Mouse (Mus musculus) kidney, adult 2 months (tissue): ENCODE results near the gene Kcnj8. TPM values are rescaled to one million over a fixed set of nuclear protein-coding genes. Genes with fewer than 3 reads are reported as not detected.
A peak's percentile ranks its signal among the peaks of the same experiment; 100 is the strongest.

Source experiments
- DNase-seq: peaks from one replicate; pipeline ENCODE4 v3.0.0; 2021
- H3K27ac ChIP-seq: fragments of 200-500 bp; 2 replicates; pipeline ENCODE4 v1.5.1; 2012; ENCODE audit warnings: low read depth, low read length, control low read depth, inconsistent platforms; ENCODE audit not compliant: insufficient read depth
- H3K27me3 ChIP-seq: fragments of 200-500 bp; replicated peaks from 2 replicates; pipeline ENCODE4 v1.6.1; 2012; ENCODE audit warnings: mild to moderate bottlenecking, moderate library complexity, low read length, inconsistent platforms; ENCODE audit not compliant: control insufficient read depth, insufficient read depth
- H3K36me3 ChIP-seq: fragments of 200-500 bp; 2 replicates; pipeline ENCODE4 v1.6.1; 2012; ENCODE audit warnings: mild to moderate bottlenecking, moderate library complexity, low read length, inconsistent platforms; ENCODE audit not compliant: control insufficient read depth, insufficient read depth
- H3K4me1 ChIP-seq: fragments of 200-500 bp; 2 replicates; pipeline ENCODE4 v1.6.1; 2011; ENCODE audit warnings: low read length; ENCODE audit not compliant: control insufficient read depth, insufficient read depth
- H3K4me3 ChIP-seq: fragments of 200-500 bp; 2 replicates; pipeline ENCODE4 v1.5.1; 2011; ENCODE audit warnings: mild to moderate bottlenecking, low read depth, low read length, control low read depth; ENCODE audit not compliant: insufficient read depth
- CTCF ChIP-seq: fragments of 200-500 bp; conservative IDR thresholded peaks from 2 replicates; pipeline ENCODE4 v1.5.1; 2011; ENCODE audit warnings: low read depth, mild to moderate bottlenecking, control low read depth, low read length, moderate library complexity, mixed read lengths; ENCODE audit not compliant: insufficient read depth, insufficient read length
- POLR2A ChIP-seq: fragments of 200-500 bp; IDR thresholded peaks from one replicate; pipeline ENCODE4 v1.6.1; 2011; ENCODE audit warnings: low read depth, low read length, control low read depth
- WGBS: fragments of 180-500 bp; shearing (Covaris S2); methylation state at CpG from one replicate; pipeline ENCODE4 v1.1.7; 2018; 5-methylcytosine and 5-hydroxymethylcytosine counted together
- polyA plus RNA-seq: library from polyadenylated mRNA; depleted of rRNA; stranded (reverse); fragments of >200 nt; gene quantifications from 2 replicates; pipeline ENCODE4 v1.2.3, GENCODE M21; 2012; rRNA removed

The Kcnj8 gene
- polyA plus RNA-seq: 9.4 TPM in 2 replicates

DNA sequence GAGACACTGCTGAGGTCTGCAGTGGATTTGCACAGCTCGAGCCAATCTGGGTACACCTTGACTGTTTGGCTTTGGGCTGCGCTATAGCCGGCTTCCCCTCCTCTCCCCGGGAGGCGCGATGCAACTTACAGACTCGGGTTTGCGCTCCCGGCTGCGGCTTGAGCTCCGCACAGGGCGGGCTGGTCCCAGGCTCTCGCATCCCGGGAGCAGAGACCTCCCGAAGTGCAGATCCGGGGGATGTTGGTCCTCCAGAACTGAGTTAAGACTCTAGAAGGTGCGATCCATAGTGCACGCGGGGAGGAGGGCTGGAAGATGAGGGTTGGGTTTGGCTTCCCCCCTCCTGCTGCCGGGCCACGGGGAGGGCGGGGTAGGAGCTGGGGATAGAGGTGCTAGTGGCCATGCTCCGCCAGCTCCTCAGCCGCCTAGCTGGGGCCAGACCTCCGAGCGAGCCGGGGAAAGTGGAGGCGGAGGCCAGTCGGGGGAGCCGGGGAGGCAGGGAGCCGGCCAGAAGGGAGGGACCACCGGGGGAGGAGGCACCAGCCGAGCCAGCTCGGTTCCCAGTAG, at the start of gene Kcnj8:
Gene Kcnj8, minus strand, starts transcription at position 560 of the 564 bp plus-strand sequence.
- WGBS: under 1% methylated on average over 34 of the region's 34 CpGs
- Histone ChIP-seq H3K4me3 (peak within 1 kb of the TSS; percentile 50), H3K27ac (peak within 1 kb of the TSS; percentile 24; the same call in 1 of the 2 replicates), H3K36me3 (no peaks in the 10 kb centered on the region), H3K4me1 (peaks cover 3% of the 10 kb centered on the region; the same call in 1 of the 2 replicates), H3K27me3 (0 out of 2 replicates have a peak, but pooled peaks cover 1% of the 10 kb centered on the region)
- DNase-seq: peak; percentile 73
- TF ChIP-seq POLR2A (no peak), CTCF (no peak)

DNA sequence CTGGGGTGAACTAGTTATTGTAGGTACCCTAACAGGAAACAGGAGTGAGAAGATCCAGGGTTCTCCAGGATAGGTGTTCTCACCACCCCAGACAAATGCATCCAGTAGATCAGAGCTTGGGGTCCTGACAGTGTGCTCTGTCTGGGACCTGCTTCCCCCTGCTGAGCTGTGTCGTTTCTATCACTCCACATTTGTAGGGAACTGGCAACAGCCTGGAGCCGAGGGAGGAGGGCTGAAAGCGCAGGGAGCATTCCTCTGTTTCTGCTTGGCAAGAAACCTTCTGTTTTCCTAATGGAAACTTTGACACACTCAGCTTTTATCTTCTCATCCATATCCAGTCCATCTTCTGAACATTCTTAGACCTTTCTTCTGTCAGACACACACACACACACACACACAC, 45.2 kb upstream of the Kcnj8 start:
- no peaks in the 10 kb centered on the region for H3K27me3 ChIP-seq
- no peak for DNase-seq
- H3K4me3 ChIP-seq: no peak overlapping the region
- H3K27ac ChIP-seq: no peak overlapping the region
- TF ChIP-seq POLR2A: no peak
- TF ChIP-seq CTCF: no peak
- no peaks in the 10 kb centered on the region for H3K36me3 ChIP-seq
- no peaks in the 10 kb centered on the region for H3K4me1 ChIP-seq
- WGBS: 24% methylated on average over 3 of the region's 3 CpGs

DNA sequence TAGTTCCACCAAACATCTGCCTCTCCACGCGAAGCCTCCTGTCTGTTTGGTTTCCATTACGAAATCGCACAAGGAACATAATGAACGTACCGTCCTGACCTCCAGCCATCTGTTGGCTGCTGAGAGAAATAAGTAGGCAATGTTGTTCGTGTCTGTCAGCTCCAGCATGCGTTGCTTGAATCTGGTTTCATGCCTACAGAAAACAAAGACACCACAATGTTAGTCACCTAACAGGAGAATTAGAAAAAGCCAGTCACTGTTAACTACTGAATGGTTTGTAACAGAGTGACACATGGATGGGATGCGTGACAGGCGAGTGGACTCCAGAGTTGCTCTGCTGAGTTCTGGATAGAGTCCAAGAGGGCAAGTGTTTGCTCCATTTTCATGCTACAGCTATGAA, 42.9 kb upstream of the Kcnj8 start:
- no peak; the same call in 1 of the 2 replicates for TF ChIP-seq CTCF
- TF ChIP-seq POLR2A: no peak
- H3K36me3 ChIP-seq: no peaks in the 10 kb centered on the region
- H3K27me3 ChIP-seq: no peaks in the 10 kb centered on the region
- H3K4me3 ChIP-seq: no peak overlapping the region
- WGBS: 65% methylated on average over 10 of the region's 10 CpGs
- DNase-seq: no peak
- H3K27ac ChIP-seq: no peak overlapping the region
- H3K4me1 ChIP-seq: no peaks in the 10 kb centered on the region

DNA sequence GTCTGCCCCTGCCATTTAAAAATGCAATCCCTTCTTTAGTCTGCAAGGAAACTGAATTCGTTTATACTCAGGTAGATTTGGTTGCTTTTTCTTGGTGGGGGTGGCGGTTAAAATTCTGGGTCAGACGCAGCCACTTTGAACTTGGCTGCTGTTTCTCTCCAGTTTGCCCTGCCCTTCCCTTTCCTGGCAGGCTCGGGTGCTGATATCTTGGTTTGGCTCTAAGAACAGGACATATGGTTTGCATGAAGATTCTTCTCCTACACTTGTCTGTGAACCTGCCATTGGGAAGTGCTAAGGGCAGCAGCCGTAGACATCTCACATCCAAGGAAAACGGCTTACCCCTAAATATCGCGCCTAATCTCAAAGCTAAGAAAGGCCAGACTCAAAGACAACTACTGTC, 41.0 kb upstream of the Kcnj8 start:
- Histone ChIP-seq H3K4me3 (no peak overlapping the region), H3K27ac (no peak overlapping the region), H3K36me3 (no peaks in the 10 kb centered on the region), H3K4me1 (no peaks in the 10 kb centered on the region), H3K27me3 (no peaks in the 10 kb centered on the region)
- no peak for DNase-seq
- TF ChIP-seq POLR2A (no peak), CTCF (no peak)
- WGBS: 86% methylated on average over 8 of the region's 8 CpGs

DNA sequence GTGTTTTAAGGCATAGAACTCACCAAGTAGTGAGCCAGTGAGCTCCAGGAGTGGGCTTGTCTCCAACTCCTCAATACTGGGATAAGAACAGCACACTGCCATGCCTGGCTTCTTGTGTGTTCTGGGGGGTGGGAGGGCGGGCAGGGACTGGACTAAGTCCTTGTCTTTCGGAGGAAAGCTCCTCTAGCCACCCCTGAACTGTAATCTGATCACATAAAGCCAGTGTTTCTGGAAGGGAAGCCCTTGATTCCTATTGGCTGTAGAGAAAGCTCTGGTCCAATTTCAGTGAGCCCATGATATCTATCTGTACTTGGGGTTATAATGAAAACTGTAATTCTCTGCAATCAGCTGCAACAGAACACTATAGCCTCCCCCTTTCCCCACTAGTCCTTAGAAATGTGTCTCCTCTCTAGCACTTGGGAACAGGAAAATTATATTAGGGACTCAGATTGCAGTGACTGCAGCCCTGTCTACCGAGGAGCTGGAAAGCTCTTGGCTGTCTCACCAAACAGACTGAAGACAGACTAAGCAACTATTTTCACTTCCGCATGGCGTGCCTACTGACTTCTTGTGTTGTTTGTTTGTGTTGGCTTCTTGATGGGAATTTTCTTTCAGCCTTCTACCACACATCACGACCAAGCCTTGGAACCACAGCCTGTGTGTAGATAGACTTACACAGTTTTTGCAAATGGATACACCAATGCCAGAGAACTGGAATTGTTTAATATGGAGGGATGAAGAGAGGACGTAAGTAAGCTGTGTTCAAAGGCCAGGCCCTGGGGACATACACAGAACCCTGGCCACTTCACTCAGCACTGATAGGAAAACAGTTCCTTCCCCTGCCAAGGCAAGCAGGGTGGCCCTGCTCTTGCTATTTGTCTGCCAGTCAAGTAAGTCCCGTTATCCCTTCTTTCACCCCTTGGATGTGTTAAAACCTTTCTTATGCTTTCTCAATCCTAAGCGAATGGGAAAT, 38.3 kb upstream of the Kcnj8 start:
- TF ChIP-seq POLR2A (no peak), CTCF (no peak)
- H3K36me3 ChIP-seq: no peaks in the 10 kb centered on the region
- DNase-seq: peak; percentile 20
- H3K4me1 ChIP-seq: no peaks in the 10 kb centered on the region
- 64% methylated on average over 9 of the region's 9 CpGs for WGBS
- no peak overlapping the region for H3K4me3 ChIP-seq
- H3K27me3 ChIP-seq: no peaks in the 10 kb centered on the region
- H3K27ac ChIP-seq: no peak overlapping the region

DNA sequence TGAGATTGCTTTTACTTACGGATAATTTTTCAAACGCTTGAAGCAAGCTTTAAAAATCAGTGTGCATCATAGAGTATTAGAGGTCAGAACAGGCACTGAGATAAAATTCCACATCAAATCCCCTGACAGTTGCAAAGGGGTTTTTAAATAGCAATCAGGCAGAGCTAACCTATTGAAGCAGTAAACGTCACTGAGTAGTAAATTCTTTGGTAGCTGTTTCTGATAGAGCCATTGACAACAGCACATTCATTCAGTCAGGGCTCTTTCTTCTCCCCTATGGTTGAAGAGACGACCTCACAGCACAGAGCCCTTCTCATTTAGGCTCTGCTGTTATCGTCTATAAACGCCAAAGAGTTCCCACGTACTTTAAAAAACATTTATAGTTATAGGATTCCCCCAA, 35.7 kb upstream of the Kcnj8 start:
- 73% methylated on average over 7 of the region's 7 CpGs for WGBS
- Histone ChIP-seq H3K27me3 (no peaks in the 10 kb centered on the region), H3K4me3 (no peak overlapping the region), H3K27ac (no peak overlapping the region), H3K36me3 (no peaks in the 10 kb centered on the region), H3K4me1 (no peaks in the 10 kb centered on the region)
- no peak for TF ChIP-seq CTCF
- no peak for TF ChIP-seq POLR2A
- no peak for DNase-seq

DNA sequence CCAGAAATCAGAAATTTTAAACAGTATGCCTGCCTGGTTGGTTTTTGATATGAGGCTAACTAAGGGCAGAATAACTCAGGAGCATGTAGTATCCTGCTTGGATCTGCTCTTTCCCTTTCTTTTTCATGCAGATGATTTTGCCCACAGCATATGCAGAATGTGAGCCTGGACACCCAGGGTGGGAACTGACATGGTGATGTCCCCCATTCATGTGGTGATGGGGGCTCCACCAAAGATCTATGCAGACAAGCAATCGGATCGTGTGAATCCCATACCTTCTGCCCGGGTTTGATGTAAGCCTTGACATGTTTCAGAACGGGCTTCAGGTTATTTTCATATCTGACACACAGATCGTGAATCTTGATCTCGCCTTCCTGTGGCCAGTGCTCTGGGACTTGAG, 31.4 kb upstream of the Kcnj8 start:
- Histone ChIP-seq H3K4me1 (no peaks in the 10 kb centered on the region), H3K27ac (no peak overlapping the region), H3K36me3 (no peaks in the 10 kb centered on the region), H3K4me3 (no peak overlapping the region), H3K27me3 (no peaks in the 10 kb centered on the region)
- TF ChIP-seq POLR2A (no peak), CTCF (no peak)
- WGBS: 67% methylated on average over 6 of the region's 6 CpGs
- DNase-seq: no peak
